Mouse (Mus musculus) stomach, postnatal 0 days (tissue): ENCODE data around the gene Olfr46. TPM values are rescaled to one million over a fixed set of nuclear protein-coding genes. Genes with fewer than 3 reads are reported as not detected.
"Not testable (repeated sequence)": the region's sequence is repeated elsewhere in the genome, so short reads cannot be mapped to it uniquely, and the experiment has no call there.

Experiments
- ATAC-seq: fragments of 200-750 bp; cut with Nextera tagmentation; 2 replicates; pipeline ENCODE4 v1.8.0; 2017; ENCODE audit not compliant: low FRiP score, low TSS enrichment
- DNase-seq: peaks from one replicate; pipeline ENCODE4 v3.0.0-alpha.2; 2016; ENCODE audit warnings: low spot score
- H3K27ac ChIP-seq: fragments of 300-500 bp; sonication (generic); replicated peaks from 2 replicates; pipeline ENCODE4 v1.5.1; 2014; ENCODE audit warnings: mild to moderate bottlenecking, control low read depth
- H3K27me3 ChIP-seq: fragments of 300-500 bp; sonication (generic); 2 replicates; pipeline ENCODE4 v1.6.1; 2014; ENCODE audit warnings: low read length; ENCODE audit not compliant: control insufficient read depth, insufficient read depth
- H3K36me3 ChIP-seq: fragments of 300-500 bp; sonication (generic); 2 replicates; pipeline ENCODE4 v1.6.1; 2014; ENCODE audit warnings: low read length, mixed read lengths; ENCODE audit not compliant: control insufficient read depth, insufficient read depth
- H3K4me1 ChIP-seq: fragments of 300-500 bp; sonication (generic); replicated peaks from 2 replicates; pipeline ENCODE4 v1.6.1; 2014; ENCODE audit warnings: antibody characterized with exemption; ENCODE audit not compliant: control insufficient read depth, insufficient read depth
- H3K4me2 ChIP-seq: fragments of 300-500 bp; sonication (generic); replicated peaks from 2 replicates; pipeline ENCODE4 v1.6.1; 2014; ENCODE audit warnings: low read depth, mild to moderate bottlenecking, control low read depth, moderate library complexity
- H3K4me3 ChIP-seq: fragments of 300-500 bp; sonication (generic); 2 replicates; pipeline ENCODE4 v1.5.1; 2014; ENCODE audit warnings: low read depth, low read length, control low read depth
- H3K9ac ChIP-seq: fragments of 300-500 bp; sonication (generic); 2 replicates; pipeline ENCODE4 v1.6.1; 2014; ENCODE audit warnings: mild to moderate bottlenecking, low read length, control low read depth, mixed read lengths
- H3K9me3 ChIP-seq: fragments of 300-500 bp; sonication (generic); 2 replicates; pipeline ENCODE4 v1.6.1; 2016; ENCODE audit warnings: low read length; ENCODE audit not compliant: control insufficient read depth
- CTCF ChIP-seq: IDR thresholded peaks from 2 replicates; pipeline ENCODE4 v1.5.1; 2016; ENCODE audit warnings: antibody characterized with exemption, low read depth, mild to moderate bottlenecking, moderate library complexity
- EP300 ChIP-seq: optimal IDR thresholded peaks from 2 replicates; pipeline ENCODE3; 2016; ENCODE audit warnings: antibody characterized with exemption
- whole genome bisulfite sequencing: fragments of 180-500 bp; shearing (Covaris S2); extraction: QIAGEN DNeasy Blood & Tissue Kit; methylation state at CpG from one replicate; pipeline ENCODE4 v1.1.7; 2014; 5-methylcytosine and 5-hydroxymethylcytosine counted together
- polyA plus RNA-seq: library from polyadenylated mRNA; unstranded; fragments of >200 nt; fragmentation: Nextera tagmentation; extraction: Ambion mirVana; gene quantifications from 2 replicates; pipeline ENCODE4 v1.2.1, GENCODE M21; 2015

The Olfr46 gene
- 0.02 TPM in 1 of 2 replicates, not detected in the other for polyA plus RNA-seq

DNA sequence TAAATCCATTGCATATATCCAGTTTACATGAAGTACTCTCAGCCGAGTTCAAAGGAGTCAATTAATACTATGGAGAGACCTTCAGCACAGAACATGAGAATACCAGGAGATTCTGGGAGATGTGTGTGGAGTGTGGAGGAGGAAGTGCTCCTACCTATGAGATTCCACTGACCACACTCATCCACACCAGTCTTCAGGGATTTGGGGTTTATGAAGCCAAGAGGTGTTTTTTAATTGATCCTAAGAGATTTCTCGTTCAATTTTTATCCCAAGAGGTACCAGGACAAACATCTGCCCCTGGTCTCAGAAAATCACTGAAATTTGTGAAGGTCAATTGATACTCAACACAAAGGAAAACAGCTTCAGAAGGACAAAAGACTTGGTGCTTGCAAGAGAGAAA is at the start of gene Olfr46:
Gene Olfr46, plus strand, starts transcription at position 301 of the 400 bp plus-strand sequence.
- H3K4me1 ChIP-seq, DNase-seq, H3K4me2 ChIP-seq, ATAC-seq, H3K36me3 ChIP-seq, H3K27ac ChIP-seq, H3K4me3 ChIP-seq, H3K9ac ChIP-seq, H3K27me3 ChIP-seq, H3K9me3 ChIP-seq: not testable (repeated sequence)
- 69% methylated on average over 2 of the region's 2 CpGs for WGBS

DNA sequence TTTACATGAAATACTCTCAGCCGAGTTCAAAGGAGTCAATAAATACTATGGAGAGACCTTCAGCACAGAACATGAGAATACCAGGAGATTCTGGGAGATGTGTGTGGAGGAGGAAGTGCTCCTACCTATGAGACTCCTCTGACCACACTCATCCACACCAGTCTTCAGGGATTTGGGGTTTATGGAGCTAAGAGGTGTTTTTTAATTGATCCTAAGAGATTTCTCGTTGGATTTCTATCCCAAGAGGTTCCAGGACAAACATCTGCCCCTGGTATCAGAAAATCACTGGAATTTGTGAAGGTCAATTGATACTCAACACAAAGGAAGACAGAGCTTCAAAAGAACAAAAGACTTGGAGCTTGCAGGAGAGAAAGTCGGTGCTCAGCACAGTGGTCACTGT is 33.5 kb upstream of the Olfr46 start, which contains the start of gene Olfr538:
Gene Olfr538, plus strand, starts transcription at position 301 of the 400 bp plus-strand sequence.
- 56% methylated on average over 3 of the region's 3 CpGs for WGBS
- Histone ChIP-seq H3K9me3 (no peaks in the 10 kb centered on the region), H3K4me2 (no peak within 1 kb of the TSS), H3K27ac (no peak within 1 kb of the TSS), H3K36me3 (no peaks in the 10 kb centered on the region), H3K4me1 (no peaks in the 10 kb centered on the region), H3K9ac (no peak within 1 kb of the TSS), H3K27me3 (no peaks in the 10 kb centered on the region), H3K4me3 (no peak within 1 kb of the TSS)
- TF ChIP-seq CTCF (no peak), EP300 (no peak)
- no peak for DNase-seq
- ATAC-seq: no peak

DNA sequence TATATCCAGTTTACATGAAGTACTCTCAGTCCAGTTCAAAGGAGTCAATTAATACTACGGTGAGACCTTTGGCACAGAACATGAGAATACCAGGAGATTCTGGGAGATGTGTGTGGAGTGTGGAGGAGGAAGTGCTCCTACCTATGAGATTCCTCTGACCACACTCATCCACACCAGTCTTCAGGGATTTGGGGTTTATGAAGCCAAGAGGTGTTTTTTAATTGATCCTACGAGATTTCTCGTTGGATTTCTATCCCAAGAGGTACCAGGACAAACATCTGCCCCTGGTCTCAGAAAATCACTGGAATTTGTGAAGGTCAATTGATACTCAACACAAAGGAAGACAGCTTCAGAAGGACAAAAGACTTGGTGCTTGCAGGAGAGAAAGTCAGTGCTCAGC is 27.6 kb downstream of the Olfr46 start, which contains the start of gene Olfr61:
Gene Olfr61, plus strand, starts transcription at position 301 of the 400 bp plus-strand sequence.
- H3K9ac ChIP-seq, H3K36me3 ChIP-seq, H3K9me3 ChIP-seq, H3K27me3 ChIP-seq, DNase-seq, H3K27ac ChIP-seq, H3K4me3 ChIP-seq, H3K4me1 ChIP-seq, ATAC-seq, H3K4me2 ChIP-seq: not testable (repeated sequence)
- WGBS: 77% methylated on average over 3 of the region's 3 CpGs

DNA sequence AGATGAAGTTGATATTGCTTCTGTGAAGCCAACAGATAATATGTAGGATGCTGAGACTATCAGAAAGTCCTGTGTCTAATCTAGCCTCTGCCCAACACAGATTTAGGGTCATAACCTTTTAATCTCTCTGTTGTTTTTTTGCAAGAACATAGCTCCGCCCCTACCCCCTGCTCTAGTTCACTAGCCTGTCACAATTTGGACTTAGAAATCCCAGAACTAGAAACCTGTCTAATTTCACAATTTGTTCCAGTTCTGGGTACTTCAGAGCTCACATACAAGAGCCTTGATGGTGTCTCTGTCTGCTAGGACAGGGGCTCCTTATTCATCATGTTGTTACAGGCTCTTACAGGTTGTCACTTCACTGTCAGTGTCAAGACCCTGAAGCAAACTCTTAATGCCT is 29.5 kb downstream of the Olfr46 start:
- DNase-seq (no peak), ATAC-seq (no peak)
- no peaks in the 10 kb centered on the region for H3K9me3 ChIP-seq
- WGBS: 81% methylated on average over 1 of the region's 1 CpGs
- no peaks in the 10 kb centered on the region for H3K4me1 ChIP-seq
- no peak overlapping the region for H3K9ac ChIP-seq
- H3K27ac ChIP-seq: no peak overlapping the region
- H3K4me2 ChIP-seq: no peak overlapping the region
- no peaks in the 10 kb centered on the region for H3K36me3 ChIP-seq
- H3K27me3 ChIP-seq: no peaks in the 10 kb centered on the region
- no peak for TF ChIP-seq EP300
- no peak for TF ChIP-seq CTCF
- H3K4me3 ChIP-seq: no peak overlapping the region

DNA sequence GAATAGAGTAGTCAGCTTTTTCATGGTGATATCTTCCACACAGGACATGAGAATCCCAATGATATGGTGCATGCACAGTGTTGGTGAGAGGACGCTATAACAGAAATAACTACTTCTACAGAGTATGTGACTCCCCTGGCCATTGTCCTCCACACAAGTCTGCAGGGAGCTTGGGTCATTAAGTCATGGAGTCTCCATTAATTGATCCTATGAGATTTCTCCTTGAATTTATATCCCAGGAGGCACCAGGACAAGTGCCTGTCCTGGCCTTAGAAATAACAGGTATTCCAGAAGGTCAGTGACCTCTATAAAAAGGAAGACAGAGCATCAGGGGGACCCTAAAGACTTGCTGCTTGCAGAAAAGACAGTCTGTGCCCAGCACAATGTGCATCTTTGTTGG is 45.1 kb downstream of the Olfr46 start, which contains the start of gene Olfr53:
Gene Olfr53, plus strand, starts transcription at position 301 of the 400 bp plus-strand sequence.
- Histone ChIP-seq H3K4me2 (no peak within 1 kb of the TSS), H3K27me3 (no peaks in the 10 kb centered on the region), H3K27ac (no peak within 1 kb of the TSS), H3K4me1 (no peaks in the 10 kb centered on the region), H3K9me3 (no peaks in the 10 kb centered on the region), H3K9ac (no peak within 1 kb of the TSS), H3K4me3 (no peak within 1 kb of the TSS), H3K36me3 (no peaks in the 10 kb centered on the region)
- TF ChIP-seq CTCF (no peak), EP300 (no peak)
- ATAC-seq (no peak), DNase-seq (no peak)
- 80% methylated on average over 1 of the region's 1 CpGs for WGBS

DNA sequence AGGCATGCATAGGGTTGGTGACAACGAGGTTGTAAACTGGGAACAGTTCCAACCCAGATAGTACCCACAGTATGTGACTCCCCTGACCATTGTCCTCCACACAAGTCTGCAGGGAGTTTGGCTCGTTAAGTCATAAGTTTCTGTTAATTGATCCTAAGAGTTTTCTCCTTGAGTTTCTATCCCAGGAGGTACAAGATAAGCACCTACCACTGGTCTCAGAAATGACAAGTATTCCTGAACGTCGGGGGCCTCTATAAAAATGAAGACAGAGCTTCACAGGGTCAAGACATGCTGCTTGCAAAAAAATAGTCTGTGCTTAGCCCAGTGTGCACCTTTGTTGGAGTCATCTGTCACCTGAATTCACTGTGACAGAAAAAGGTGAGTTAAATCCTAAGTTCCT is 58.6 kb downstream of the Olfr46 start, which contains the start of gene Olfr539:
Gene Olfr539, plus strand, starts transcription at position 301 of the 400 bp plus-strand sequence.
- Histone ChIP-seq H3K27me3 (no peaks in the 10 kb centered on the region), H3K4me3 (no peak within 1 kb of the TSS), H3K36me3 (no peaks in the 10 kb centered on the region), H3K4me2 (no peak within 1 kb of the TSS), H3K9ac (no peak within 1 kb of the TSS), H3K4me1 (no peaks in the 10 kb centered on the region), H3K27ac (no peak within 1 kb of the TSS), H3K9me3 (no peaks in the 10 kb centered on the region)
- DNase-seq (no peak), ATAC-seq (no peak)
- WGBS: 71% methylated on average over 4 of the region's 4 CpGs
- TF ChIP-seq CTCF: no peak
- TF ChIP-seq EP300: no peak

Other genes starting within 250 kb of the Olfr46 start
- gene Olfr60, start 239.6 kb upstream of the Olfr46 start, polyA plus RNA-seq: not detected in 2 replicates
- gene Olfr530, start 224.9 kb upstream of the Olfr46 start, polyA plus RNA-seq: not detected in 2 replicates
- 0.04 TPM in 1 of 2 replicates, not detected in the other for gene Olfr531, start 198.4 kb upstream of the Olfr46 start, polyA plus RNA-seq
- 0.07 TPM in 1 of 2 replicates, not detected in the other for gene Olfr532, start 179.6 kb upstream of the Olfr46 start, polyA plus RNA-seq
- gene Olfr533, start 137.9 kb upstream of the Olfr46 start, polyA plus RNA-seq: not detected in 2 replicates
- not detected in 2 replicates for gene Olfr535, start 117.1 kb upstream of the Olfr46 start, polyA plus RNA-seq
- not detected in 2 replicates for gene Olfr536, start 93.9 kb upstream of the Olfr46 start, polyA plus RNA-seq
- gene Olfr538, start 33.4 kb upstream of the Olfr46 start, polyA plus RNA-seq: not detected in 2 replicates
- not detected in 2 replicates for gene Olfr61, start 27.7 kb downstream of the Olfr46 start, polyA plus RNA-seq
- not detected in 2 replicates for gene Olfr53, start 45.2 kb downstream of the Olfr46 start, polyA plus RNA-seq
- 0.01 TPM in 1 of 2 replicates, not detected in the other for gene Olfr539, start 58.7 kb downstream of the Olfr46 start, polyA plus RNA-seq
- gene Olfr45, start 80.7 kb downstream of the Olfr46 start, polyA plus RNA-seq: not detected in 2 replicates
- gene Olfr541, start 96.0 kb downstream of the Olfr46 start, polyA plus RNA-seq: not detected in 2 replicates
- 0.52 and 0.85 TPM in 2 replicates for gene Cyp2e1, start 162.5 kb downstream of the Olfr46 start, polyA plus RNA-seq
- 0.11 and 0.16 TPM in 2 replicates for gene Syce1, start 186.6 kb downstream of the Olfr46 start, polyA plus RNA-seq
- gene Zfp941, start 220.9 kb downstream of the Olfr46 start, polyA plus RNA-seq: 0.59 and 0.65 TPM in 2 replicates
- 21.9 and 22.7 TPM in 2 replicates for gene Urah, start 233.7 kb downstream of the Olfr46 start, polyA plus RNA-seq
- not detected in 2 replicates for gene Scgb1c1, start 244.3 kb downstream of the Olfr46 start, polyA plus RNA-seq
- not detected in 2 replicates for gene Odf3, start 246.5 kb downstream of the Olfr46 start, polyA plus RNA-seq